Mouse (Mus musculus) intestine, embryonic 14.5 days (tissue): ENCODE results near the gene En2. TPM values are rescaled to one million over a fixed set of nuclear protein-coding genes. Genes with fewer than 3 reads are reported as not detected.

Source experiments
- ATAC-seq: fragments of 200-750 bp; cut with Nextera tagmentation; replicated peaks from 2 replicates; pipeline ENCODE4 v1.8.0; 2017; ENCODE audit warnings: low read depth, moderate number of reproducible peaks, moderate TSS enrichment, moderate library complexity; ENCODE audit not compliant: low FRiP score, low TSS enrichment
- DNase-seq: peaks from one replicate; pipeline ENCODE4 v3.0.0-alpha.2; 2018; ENCODE audit warnings: low spot score
- H3K27ac ChIP-seq: fragments of 300-500 bp; sonication (generic); 2 replicates; pipeline ENCODE4 v1.5.1; 2014; ENCODE audit warnings: low read depth, mild to moderate bottlenecking, control low read depth
- H3K27me3 ChIP-seq: fragments of 300-500 bp; sonication (generic); replicated peaks from 2 replicates; pipeline ENCODE4 v1.6.1; 2014; ENCODE audit warnings: low read length, control low read depth; ENCODE audit not compliant: control insufficient read depth, insufficient read depth
- H3K36me3 ChIP-seq: fragments of 300-500 bp; sonication (generic); 2 replicates; pipeline ENCODE4 v1.6.1; 2014; ENCODE audit warnings: low read length, control low read depth; ENCODE audit not compliant: control insufficient read depth, insufficient read depth
- H3K4me1 ChIP-seq: fragments of 300-500 bp; sonication (generic); replicated peaks from 2 replicates; pipeline ENCODE4 v1.6.1; 2014; ENCODE audit warnings: low read length, control low read depth, mixed read lengths; ENCODE audit not compliant: control insufficient read depth, insufficient read depth
- H3K4me2 ChIP-seq: fragments of 300-500 bp; sonication (generic); 2 replicates; pipeline ENCODE4 v1.6.1; 2014; ENCODE audit warnings: low read length
- H3K4me3 ChIP-seq: fragments of 300-500 bp; sonication (generic); 2 replicates; pipeline ENCODE4 v1.5.1; 2014; ENCODE audit warnings: low read depth, low read length, control low read depth, mixed read lengths
- H3K9ac ChIP-seq: fragments of 300-500 bp; sonication (generic); 2 replicates; pipeline ENCODE4 v1.6.1; 2014; ENCODE audit warnings: mild to moderate bottlenecking, low read length
- H3K9me3 ChIP-seq: fragments of 300-500 bp; sonication (generic); 2 replicates; pipeline ENCODE4 v1.6.1; 2016; ENCODE audit warnings: low read length, control low read depth; ENCODE audit not compliant: control insufficient read depth
- WGBS: fragments of 180-500 bp; shearing (Covaris S2); extraction: QIAGEN DNeasy Blood & Tissue Kit; methylation state at CpG from one replicate; pipeline ENCODE4 v1.1.7; 2014; 5-methylcytosine and 5-hydroxymethylcytosine counted together
- polyA plus RNA-seq: library from polyadenylated mRNA; unstranded; fragments of >200 nt; fragmentation: Nextera tagmentation; extraction: Ambion mirVana; gene quantifications from 2 replicates; pipeline ENCODE4 v1.2.1, GENCODE M21; 2014

The En2 gene
- polyA plus RNA-seq, 1 experiment from 2014 or later, result not detected

GRCm38 (mm10) chr5:28157044-28157730, 8.3 kb upstream of the En2 start:
- H3K27me3 ChIP-seq, result peaks cover 92% of the 10 kb centered on the region
- no peak overlapping the region for H3K27ac ChIP-seq
- 6% methylated on average over 9 of the region's 9 CpGs for WGBS
- ATAC-seq (no peak), DNase-seq (no peak)
- H3K36me3 ChIP-seq, result no peaks in the 10 kb centered on the region
- H3K9me3 ChIP-seq, result no peaks in the 10 kb centered on the region
- no peak overlapping the region for H3K9ac ChIP-seq
- no peak overlapping the region for H3K4me3 ChIP-seq
- H3K4me2 ChIP-seq, result no peak overlapping the region
- H3K4me1 ChIP-seq, result no peaks in the 10 kb centered on the region

DNA sequence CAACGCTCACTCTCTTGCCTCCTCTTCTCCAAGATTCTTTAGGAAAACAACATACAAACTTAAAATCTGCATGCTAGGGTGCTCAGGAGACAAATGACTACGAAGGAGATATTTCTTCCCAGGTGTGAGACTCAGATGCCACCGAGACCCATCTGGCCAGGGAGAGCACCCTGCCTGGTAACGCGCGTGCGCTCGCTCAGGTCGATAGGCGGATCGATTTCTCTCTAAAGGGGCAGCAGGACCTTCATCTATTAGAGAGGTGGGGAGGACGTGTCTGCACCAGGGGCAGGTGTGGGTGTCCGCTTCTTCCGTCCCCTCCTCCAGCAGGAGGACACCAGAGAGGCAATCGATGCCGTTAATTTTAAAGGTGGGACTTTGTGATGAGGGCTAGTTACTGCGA, 7.7 kb upstream of the En2 start:
- 3% methylated on average over 17 of the region's 17 CpGs for WGBS
- Histone ChIP-seq H3K36me3 (no peaks in the 10 kb centered on the region), H3K27ac (no peak overlapping the region), H3K4me2 (no peak overlapping the region), H3K4me3 (no peak overlapping the region), H3K9me3 (no peaks in the 10 kb centered on the region), H3K27me3 (peaks cover 92% of the 10 kb centered on the region), H3K4me1 (no peaks in the 10 kb centered on the region), H3K9ac (no peak overlapping the region)
- no peak for ATAC-seq
- no peak for DNase-seq

- under 1% methylated on average over 31 of the region's 31 CpGs for WGBS
- no peak overlapping the region for H3K4me2 ChIP-seq
- ATAC-seq, result no peak
These were observed 7.0 kb upstream of the En2 start for GRCm38 (mm10) chr5:28158308-28159071.

GRCm38 (mm10) chr5:28159072-28159458, 6.4 kb upstream of the En2 start:
- H3K27me3 ChIP-seq, result peaks cover 93% of the 10 kb centered on the region
- 1% methylated on average over 13 of the region's 15 CpGs for WGBS
- no peak overlapping the region for H3K4me2 ChIP-seq
- H3K9ac ChIP-seq, result no peak overlapping the region
- no peak for ATAC-seq
- no peaks in the 10 kb centered on the region for H3K36me3 ChIP-seq
- no peaks in the 10 kb centered on the region for H3K4me1 ChIP-seq
- H3K9me3 ChIP-seq, result no peaks in the 10 kb centered on the region
- no peak for DNase-seq
- H3K4me3 ChIP-seq, result no peak overlapping the region
- no peak overlapping the region for H3K27ac ChIP-seq

More at GRCm38 (mm10) chr5:28158308-28159071, 7.0 kb upstream of the En2 start:
- Histone ChIP-seq H3K4me3 (no peak overlapping the region), H3K9ac (no peak overlapping the region), H3K4me1 (no peaks in the 10 kb centered on the region), H3K27me3 (peaks cover 92% of the 10 kb centered on the region), H3K36me3 (no peaks in the 10 kb centered on the region), H3K27ac (no peak overlapping the region), H3K9me3 (no peaks in the 10 kb centered on the region)
- DNase-seq, result peak; percentile 60

GRCm38 (mm10) chr5:28159891-28160470, 5.5 kb upstream of the En2 start:
- Histone ChIP-seq H3K27ac (no peak overlapping the region), H3K9ac (no peak overlapping the region), H3K36me3 (no peaks in the 10 kb centered on the region), H3K9me3 (no peaks in the 10 kb centered on the region), H3K4me3 (no peak overlapping the region), H3K4me1 (no peaks in the 10 kb centered on the region), H3K27me3 (peaks cover 97% of the 10 kb centered on the region), H3K4me2 (no peak overlapping the region)
- ATAC-seq, result no peak
- no peak for DNase-seq
- 2% methylated on average over 8 of the region's 8 CpGs for WGBS

GRCm38 (mm10) chr5:28161383-28161937, 4.0 kb upstream of the En2 start:
- DNase-seq (peak; percentile 54), ATAC-seq (no peak)
- no peak overlapping the region for H3K4me2 ChIP-seq
- WGBS, result 2% methylated on average over 20 of the region's 20 CpGs
- 0 out of 2 replicates have a peak, but pooled peaks cover 5% of the 10 kb centered on the region for H3K4me1 ChIP-seq
- no peak overlapping the region for H3K27ac ChIP-seq
- H3K36me3 ChIP-seq, result no peaks in the 10 kb centered on the region
- H3K9ac ChIP-seq, result no peak overlapping the region
- H3K9me3 ChIP-seq, result no peaks in the 10 kb centered on the region
- H3K4me3 ChIP-seq, result peak overlapping the region; percentile 13; the same call in 1 of the 2 replicates
- H3K27me3 ChIP-seq, result peaks cover 99% of the 10 kb centered on the region

DNA sequence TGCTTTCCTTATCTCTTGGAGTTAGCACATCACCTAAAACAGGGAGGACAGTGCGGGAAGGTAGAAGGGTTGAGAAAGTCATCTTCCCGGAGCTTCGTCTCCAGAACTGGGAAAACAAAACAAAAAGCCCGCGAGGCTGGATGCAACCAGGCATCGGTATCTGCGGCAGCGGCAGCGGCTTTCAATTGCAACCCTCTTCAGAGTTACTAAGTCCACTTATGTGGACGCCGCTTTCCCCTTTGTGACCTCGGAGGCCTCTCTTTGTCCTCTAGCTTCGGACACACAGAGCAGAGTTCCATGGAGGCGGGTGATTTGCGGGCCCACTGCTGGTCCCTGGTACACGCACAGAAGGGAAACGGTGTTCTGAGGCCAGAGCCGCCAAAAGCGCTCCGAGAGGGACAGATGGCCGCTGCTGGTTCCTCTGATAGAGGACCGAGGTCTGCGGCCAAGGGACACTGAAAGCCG, 3.5 kb upstream of the En2 start:
- peak; percentile 63 for DNase-seq

GRCm38 (mm10) chr5:28163926-28164325, 1.6 kb upstream of the En2 start:
- Histone ChIP-seq H3K36me3 (no peaks in the 10 kb centered on the region), H3K27ac (no peak overlapping the region), H3K27me3 (peaks cover 98% of the 10 kb centered on the region), H3K4me3 (no peak overlapping the region), H3K4me1 (0 out of 2 replicates have a peak, but pooled peaks cover 10% of the 10 kb centered on the region), H3K9ac (no peak overlapping the region), H3K4me2 (no peak overlapping the region), H3K9me3 (no peaks in the 10 kb centered on the region)
- DNase-seq, result no peak
- no peak for ATAC-seq
- 4% methylated on average over 1 of the region's 1 CpGs for WGBS

More for the DNA sequence above, 3.5 kb upstream of the En2 start:
- ATAC-seq, result no peak
- H3K27ac ChIP-seq, result no peak overlapping the region
- under 1% methylated on average over 24 of the region's 24 CpGs for WGBS
- no peak overlapping the region for H3K9ac ChIP-seq
- 0 out of 2 replicates have a peak, but pooled peaks cover 10% of the 10 kb centered on the region for H3K4me1 ChIP-seq
- peaks cover 99% of the 10 kb centered on the region for H3K27me3 ChIP-seq
- H3K9me3 ChIP-seq, result no peaks in the 10 kb centered on the region
- no peaks in the 10 kb centered on the region for H3K36me3 ChIP-seq
- H3K4me3 ChIP-seq, result peak overlapping the region; percentile 13; the same call in 1 of the 2 replicates
- H3K4me2 ChIP-seq, result no peak overlapping the region
